Mouse (Mus musculus) adrenal gland, adult 8-10 months (tissue): ENCODE data around the gene Spint3. TPM values are rescaled to one million over a fixed set of nuclear protein-coding genes. Genes with fewer than 3 reads are reported as not detected.

Experiments used
- DNase-seq: peaks from one replicate; pipeline ENCODE4 v3.0.0; 2022
- total RNA-seq, 4 experiments: library from RNA; stranded (reverse); gene quantifications; 2 replicates each; pipeline ENCODE4 v1.2.4; 2022

The Spint3 gene
- total RNA-seq, 4 experiments from 2014 or later: not detected

DNA sequence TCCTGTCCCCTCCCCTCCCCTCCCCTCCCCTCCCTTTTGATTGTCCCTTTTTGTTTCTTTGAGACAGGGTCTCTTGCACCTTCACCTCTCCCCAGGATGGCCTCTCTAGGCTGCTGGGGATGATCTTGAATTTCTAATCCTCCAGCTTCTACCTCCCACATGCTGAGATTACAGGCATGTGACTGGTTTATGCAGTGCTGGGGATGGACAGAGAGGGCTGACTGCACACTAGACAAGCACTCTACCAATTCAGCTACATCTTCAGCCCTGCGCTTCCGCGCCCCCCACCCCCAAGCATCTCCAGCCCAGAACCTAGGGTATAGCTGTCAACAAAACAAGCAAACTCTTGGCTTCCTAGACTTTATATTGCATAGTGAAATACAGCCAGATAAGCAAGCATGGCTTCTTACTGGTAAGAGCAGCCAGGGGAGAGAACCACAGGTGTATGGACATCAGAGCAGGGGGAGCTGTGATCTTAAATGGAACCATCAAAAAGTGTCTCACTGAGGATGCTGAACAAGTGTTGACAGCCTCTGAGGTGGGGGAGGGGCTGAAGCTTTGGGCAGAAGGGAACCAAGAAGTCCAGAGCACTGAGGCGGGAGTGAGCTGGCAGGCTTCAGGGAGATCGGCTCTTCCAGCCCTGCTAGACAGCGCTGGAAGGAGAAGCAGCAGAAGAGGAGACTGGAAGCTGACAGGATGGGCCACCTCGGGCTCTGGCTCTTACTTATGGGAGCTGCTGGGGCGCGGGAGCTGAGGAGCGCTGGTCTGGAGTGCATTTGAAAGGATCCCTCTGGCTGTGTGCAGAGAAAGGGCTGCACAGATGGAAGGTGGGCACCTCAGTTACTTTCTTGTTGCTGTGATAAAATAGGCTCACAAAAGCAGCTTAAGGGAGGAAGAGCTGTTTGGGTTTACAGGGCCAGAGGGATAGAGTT lies 23.0 kb downstream of the Spint3 start:
- DNase-seq: no peak

DNA sequence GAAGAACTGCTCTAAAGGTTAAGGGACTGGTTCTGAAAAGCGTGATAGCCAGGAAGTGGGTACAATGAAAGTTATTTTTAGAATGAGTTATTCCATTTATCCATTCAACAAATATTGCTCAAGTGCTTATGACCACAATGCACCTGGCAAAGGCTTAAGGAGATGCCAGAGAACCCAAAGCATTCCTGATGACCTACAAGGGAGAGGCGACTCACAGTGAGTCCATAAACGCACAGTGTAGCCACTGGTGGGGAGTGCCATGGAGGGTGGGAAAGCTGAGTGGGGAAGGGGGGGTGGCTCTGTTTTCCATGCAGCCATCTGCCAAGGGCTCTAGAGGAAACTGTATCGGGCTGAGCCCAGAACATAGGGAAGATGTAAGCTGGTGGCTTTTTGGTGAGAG lies 23.9 kb downstream of the Spint3 start:
- DNase-seq: no peak

DNA sequence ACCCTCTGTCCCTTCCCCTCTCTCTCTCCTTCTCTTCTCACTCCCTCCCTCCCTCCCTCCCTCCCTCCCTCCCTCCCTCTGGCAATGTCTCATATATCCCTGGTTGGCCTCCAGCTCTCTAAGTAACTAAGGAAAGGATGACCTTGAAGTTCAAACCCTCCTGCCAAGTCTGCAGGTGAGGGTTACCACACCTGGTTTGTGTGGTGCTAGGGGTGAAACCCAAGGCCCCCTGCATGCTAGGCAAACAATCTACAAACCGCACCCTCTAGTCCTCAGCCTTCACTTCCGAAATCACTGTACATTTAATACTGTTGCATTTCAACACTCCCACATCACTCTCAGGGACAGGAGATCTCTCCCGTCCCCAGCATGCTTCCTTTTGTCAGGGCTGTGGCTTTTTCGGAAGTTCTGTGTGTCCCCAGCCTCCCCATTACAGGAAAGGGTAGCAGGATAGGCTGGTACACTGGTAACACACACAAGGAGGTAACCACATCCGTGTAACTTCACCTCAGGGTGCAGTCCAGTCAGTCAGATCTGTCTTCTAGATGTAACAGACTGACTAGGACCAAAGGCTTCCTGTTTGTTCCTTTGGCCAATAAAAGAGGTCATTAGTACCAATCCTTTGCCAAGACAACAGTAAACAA lies 28.7 kb downstream of the Spint3 start:
- no peak for DNase-seq

GRCm38 (mm10) chr2:164543745-164544144 lies 29.5 kb downstream of the Spint3 start:
- no peak for DNase-seq

GRCm38 (mm10) chr2:164542598-164542997 lies 30.7 kb downstream of the Spint3 start:
- no peak for DNase-seq

GRCm38 (mm10) chr2:164542132-164542531 lies 31.1 kb downstream of the Spint3 start:
- DNase-seq: no peak

DNA sequence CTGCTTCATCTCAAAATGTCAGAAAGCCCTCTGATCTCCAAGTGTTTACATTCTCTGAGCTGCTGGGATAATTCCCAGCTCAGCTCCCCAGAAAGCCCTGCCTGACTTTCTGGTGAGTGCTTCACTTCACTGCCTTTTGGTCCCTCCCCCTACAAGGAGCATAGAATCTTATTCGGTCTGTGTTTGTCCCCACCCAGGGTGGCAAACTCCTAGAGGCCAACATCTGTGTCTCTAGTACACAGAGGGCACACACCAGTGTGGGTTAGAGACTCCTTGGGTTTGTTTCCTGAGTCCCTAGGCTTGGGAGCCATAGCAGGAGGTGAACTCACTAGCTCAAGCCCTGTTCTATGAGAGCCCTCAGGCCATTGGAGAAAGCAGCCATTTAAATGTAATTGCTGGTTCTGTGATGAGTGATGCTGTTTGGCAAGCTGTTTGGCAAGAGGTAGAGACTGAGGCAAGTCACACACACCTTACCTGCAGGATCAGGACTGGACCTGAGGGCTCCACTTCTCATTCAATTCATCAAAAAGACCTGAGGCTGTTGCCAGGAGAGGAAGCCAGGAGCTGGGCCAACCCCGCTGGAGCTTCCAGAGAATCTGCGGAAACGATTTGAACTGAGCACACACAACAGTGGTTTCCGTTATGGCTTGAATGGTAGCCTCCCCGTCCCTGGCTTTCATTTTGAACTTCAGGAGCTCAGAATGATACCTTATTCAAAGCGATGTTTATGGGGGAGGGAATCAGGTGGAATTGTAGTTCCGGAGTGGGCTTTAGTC lies 32.4 kb downstream of the Spint3 start:
- DNase-seq: no peak

DNA sequence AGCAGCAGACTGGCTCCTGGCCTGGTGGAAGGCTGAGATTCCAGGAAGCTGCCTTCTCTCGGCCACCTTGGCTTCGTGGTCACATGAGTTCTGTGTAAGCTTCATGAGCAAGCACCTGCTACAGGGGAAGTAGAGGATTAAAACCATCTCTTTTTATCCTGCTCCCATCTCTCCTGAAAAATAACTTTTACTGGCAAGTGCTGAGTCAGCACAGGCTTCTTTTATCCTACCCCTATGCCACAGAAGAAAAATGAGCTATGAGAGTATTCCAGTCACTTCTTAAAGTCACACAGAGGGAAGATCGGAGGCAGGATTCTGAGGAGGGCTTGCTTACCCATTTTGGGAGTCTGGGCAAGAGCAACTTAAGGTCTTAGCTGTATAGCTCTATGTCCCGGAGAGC lies 36.3 kb downstream of the Spint3 start:
- no peak for DNase-seq

DNA sequence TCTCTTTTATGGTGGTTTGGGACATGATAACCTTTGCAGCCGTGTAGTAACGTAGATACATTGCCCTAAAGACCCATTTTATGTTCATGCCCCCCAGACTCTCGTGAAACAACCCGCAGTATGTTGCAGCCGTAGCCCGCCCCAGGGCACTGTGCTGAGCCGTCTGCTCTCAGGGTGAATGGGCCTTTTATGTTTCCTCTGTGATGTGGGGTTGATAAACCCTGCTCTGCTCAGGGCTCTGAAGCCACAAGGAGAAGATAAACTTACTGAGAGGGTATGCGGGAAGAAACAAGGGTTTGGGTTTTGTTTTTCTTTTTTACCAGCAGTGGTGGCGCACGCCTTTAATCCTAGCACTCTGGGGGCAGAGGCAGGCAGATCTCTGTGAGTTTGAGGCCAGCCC lies 38.9 kb downstream of the Spint3 start:
- no peak for DNase-seq

GRCm38 (mm10) chr2:164531169-164531568 lies 42.1 kb downstream of the Spint3 start:
- DNase-seq: peak; percentile 32

GRCm38 (mm10) chr2:164528557-164528956 lies 44.7 kb downstream of the Spint3 start:
- DNase-seq: no peak

DNA sequence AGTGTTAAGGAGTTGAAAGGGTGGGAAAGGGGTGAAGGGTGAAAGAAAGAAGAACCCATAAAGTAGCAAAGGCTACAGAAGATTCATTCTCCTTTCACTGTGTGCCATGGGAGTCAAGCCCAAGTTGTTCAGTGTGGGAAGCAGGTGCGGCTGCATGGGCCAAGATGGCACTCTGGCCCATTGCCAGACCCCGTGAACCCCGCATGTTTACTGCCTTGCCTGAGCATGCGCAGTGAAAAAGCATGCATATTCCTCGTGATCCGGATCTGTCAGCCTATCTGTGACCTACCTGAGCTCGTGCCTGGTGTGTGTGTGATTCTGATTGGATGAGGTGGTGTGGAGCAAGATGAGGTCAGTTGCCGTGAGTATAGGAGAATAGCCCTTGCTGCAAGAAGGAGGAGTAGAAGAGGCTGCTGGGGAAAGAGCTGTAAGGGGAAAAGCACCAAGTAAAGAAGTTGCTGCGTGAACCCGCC lies 49.9 kb downstream of the Spint3 start:
- DNase-seq: no peak

GRCm38 (mm10) chr2:164522280-164522679 lies 51.0 kb downstream of the Spint3 start:
- no peak for DNase-seq

DNA sequence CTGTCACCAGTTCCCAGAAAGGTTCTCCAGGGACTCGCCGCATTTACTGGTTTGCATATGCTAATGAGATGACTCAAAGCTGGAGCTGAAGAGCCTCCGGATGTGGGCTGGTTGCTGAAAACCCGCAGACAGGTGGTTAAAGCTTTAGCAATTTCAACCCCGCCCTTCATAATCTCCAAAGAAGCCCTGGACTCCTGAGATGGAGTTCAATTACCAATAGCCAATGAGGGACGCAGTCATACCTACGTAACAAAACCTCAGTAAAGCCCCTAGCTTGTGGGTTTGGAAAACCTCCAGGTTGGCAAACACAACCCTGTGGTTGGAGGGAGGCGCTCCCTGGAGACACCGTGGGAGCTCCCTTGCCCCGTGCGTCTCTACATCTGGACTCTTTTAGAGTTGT lies 51.4 kb downstream of the Spint3 start:
- DNase-seq: no peak

- DNase-seq: peak; percentile 43
These were observed 52.5 kb downstream of the Spint3 start for GRCm38 (mm10) chr2:164520782-164521181.

Other genes starting within 250 kb of the Spint3 start
- gene Svs5, start 240.7 kb downstream of the Spint3 start, total RNA-seq: 1 to 10 TPM in 3 of 4 experiments, under 1 TPM in 1; 0.51 to 2.4 (median 2.3) TPM
- gene Slpi, start 184.4 kb downstream of the Spint3 start, total RNA-seq: 10 to 100 TPM in 3 of 4 experiments, 1 to 10 TPM in 1; 8.5 to 24.2 (median 22.2) TPM
- gene Rbpjl, start 170.3 kb downstream of the Spint3 start, total RNA-seq: not detected
- under 1 TPM; 0.38 to 0.81 (median 0.67) TPM for gene Matn4, start 168.3 kb downstream of the Spint3 start, total RNA-seq
- gene Sdc4, start 129.6 kb downstream of the Spint3 start, total RNA-seq: 100 to 1,000 TPM in 2 of 4 experiments, 10 to 100 TPM in 2; 89.0 to 114 (median 105) TPM
- gene Sys1, start 116.5 kb downstream of the Spint3 start, total RNA-seq: 10 to 100 TPM; 26.2 to 34.8 (median 30.9) TPM
- 1 to 10 TPM in 3 of 4 experiments, not detected in 1; 2.3 to 7.3 (median 4.6) TPM for gene Gm20458, start 112.5 kb downstream of the Spint3 start, total RNA-seq
- not detected for gene Trp53tg5, start 99.7 kb downstream of the Spint3 start, total RNA-seq
- gene Dbndd2, start 87.4 kb downstream of the Spint3 start, total RNA-seq: 10 to 100 TPM in 2 of 4 experiments, 1 to 10 TPM in 2; 5.4 to 18.3 (median 11.6) TPM
- 10 to 100 TPM; 75.7 to 93.8 (median 88.6) TPM for gene Pigt, start 75.9 kb downstream of the Spint3 start, total RNA-seq
- not detected for gene Wfdc2, start 11.0 kb downstream of the Spint3 start, total RNA-seq
- under 1 TPM; 0.38 to 0.77 (median 0.52) TPM for gene Wfdc6a, start 12.0 kb upstream of the Spint3 start, total RNA-seq
- gene Eppin, start 20.1 kb upstream of the Spint3 start, total RNA-seq: not detected
- gene Wfdc6b, start 40.1 kb upstream of the Spint3 start, total RNA-seq: not detected
- under 1 TPM in 2 of 4 experiments, not detected in 2; 0.35 to 0.89 TPM for gene Wfdc8, start 40.2 kb upstream of the Spint3 start, total RNA-seq
- not detected for gene Wfdc16, start 65.3 kb upstream of the Spint3 start, total RNA-seq
- not detected for gene Wfdc10, start 82.6 kb upstream of the Spint3 start, total RNA-seq
- not detected for gene Wfdc9, start 83.1 kb upstream of the Spint3 start, total RNA-seq
- gene Wfdc11, start 100.6 kb upstream of the Spint3 start, total RNA-seq: not detected
- gene Wfdc13, start 111.6 kb upstream of the Spint3 start, total RNA-seq: not detected
- not detected for gene Spint4, start 125.0 kb upstream of the Spint3 start, total RNA-seq
- gene Spint5, start 141.8 kb upstream of the Spint3 start, total RNA-seq: not detected
- under 1 TPM; 0.31 to 0.71 (median 0.49) TPM for gene Wfdc3, start 172.5 kb upstream of the Spint3 start, total RNA-seq
- 10 to 100 TPM; 35.2 to 52.1 (median 46.1) TPM for gene Dnttip1, start 172.5 kb upstream of the Spint3 start, total RNA-seq
- 1 to 10 TPM; 1.1 to 5.1 (median 2.0) TPM for gene Ube2c, start 196.4 kb upstream of the Spint3 start, total RNA-seq
- gene Tnnc2, start 206.5 kb upstream of the Spint3 start, total RNA-seq: not detected
- gene Snx21, start 212.4 kb upstream of the Spint3 start, total RNA-seq: 10 to 100 TPM; 34.5 to 58.3 (median 46.7) TPM
- 10 to 100 TPM; 32.9 to 46.5 (median 39.6) TPM for gene Acot8, start 231.4 kb upstream of the Spint3 start, total RNA-seq
- gene Zswim3, start 231.6 kb upstream of the Spint3 start, total RNA-seq: 1 to 10 TPM; 4.0 to 6.7 (median 5.7) TPM
- 10 to 100 TPM; 11.1 to 15.3 (median 13.4) TPM for gene Zswim1, start 249.2 kb upstream of the Spint3 start, total RNA-seq